Mouse (Mus musculus) heart, postnatal 0 days (tissue): Measurements from ENCODE around the gene Heatr5a. TPM values are rescaled to one million over a fixed set of nuclear protein-coding genes. Genes with fewer than 3 reads are reported as not detected.

ENCODE experiments used
- ATAC-seq: fragments of 200-750 bp; cut with Nextera tagmentation; 2 replicates; pipeline ENCODE4 v1.8.0; 2017; ENCODE audit warnings: low read depth, moderate number of reproducible peaks, moderate library complexity; ENCODE audit not compliant: insufficient read depth
- DNase-seq: peaks from one replicate; pipeline ENCODE4 v3.0.0-alpha.2; 2016; ENCODE audit warnings: low spot score
- H3K27ac ChIP-seq: fragments of 300-500 bp; sonication (generic); 2 replicates; pipeline ENCODE4 v1.5.1; 2014; ENCODE audit warnings: low read depth, mild to moderate bottlenecking
- H3K27me3 ChIP-seq: fragments of 300-500 bp; sonication (generic); 2 replicates; pipeline ENCODE4 v1.6.1; 2014; ENCODE audit warnings: low read length, mixed read lengths; ENCODE audit not compliant: control insufficient read depth, insufficient read depth
- H3K36me3 ChIP-seq: fragments of 300-500 bp; sonication (generic); replicated peaks from 2 replicates; pipeline ENCODE4 v1.6.1; 2014; ENCODE audit warnings: low read length, mixed read lengths; ENCODE audit not compliant: control insufficient read depth, insufficient read depth
- H3K4me1 ChIP-seq: fragments of 300-500 bp; sonication (generic); 2 replicates; pipeline ENCODE4 v1.6.1; 2014; ENCODE audit warnings: antibody characterized with exemption; ENCODE audit not compliant: control insufficient read depth, insufficient read depth
- H3K4me2 ChIP-seq: fragments of 300-500 bp; sonication (generic); 2 replicates; pipeline ENCODE4 v1.6.1; 2014; ENCODE audit warnings: low read depth, mild to moderate bottlenecking, low read length, moderate library complexity
- H3K4me3 ChIP-seq: fragments of 300-500 bp; sonication (generic); 2 replicates; pipeline ENCODE4 v1.5.1; 2014; ENCODE audit warnings: low read depth, low read length
- H3K9ac ChIP-seq: fragments of 300-500 bp; sonication (generic); replicated peaks from 2 replicates; pipeline ENCODE4 v1.6.1; 2014; ENCODE audit warnings: low read depth, low read length, mixed read lengths
- H3K9me3 ChIP-seq: fragments of 300-500 bp; sonication (generic); replicated peaks from 2 replicates; pipeline ENCODE4 v1.6.1; 2016; ENCODE audit warnings: low read length; ENCODE audit not compliant: control insufficient read depth
- CTCF ChIP-seq: IDR thresholded peaks from 2 replicates; pipeline ENCODE4 v1.5.1; 2016; ENCODE audit warnings: antibody characterized with exemption, control low read depth, low read depth
- EP300 ChIP-seq: IDR thresholded peaks from 2 replicates; pipeline ENCODE4 v1.6.1; 2016; ENCODE audit warnings: antibody characterized with exemption, low read depth
- WGBS: fragments of 180-500 bp; shearing (Covaris S2); extraction: QIAGEN DNeasy Blood & Tissue Kit; methylation state at CpG from one replicate; pipeline ENCODE4 v1.1.7; 2014; 5-methylcytosine and 5-hydroxymethylcytosine counted together
- polyA plus RNA-seq: library from polyadenylated mRNA; unstranded; fragments of >200 nt; fragmentation: Nextera tagmentation; extraction: Ambion mirVana; gene quantifications from 2 replicates; pipeline ENCODE4 v1.2.1, GENCODE M21; 2015
- total RNA-seq: library from RNA; depleted of rRNA; stranded (reverse); fragments of >200 nt; gene quantifications from 2 replicates; pipeline ENCODE4 v1.2.3, GENCODE M21; 2014; ENCODE audit warnings: low replicate concordance

Gene Heatr5a
- total and polyA plus RNA-seq, 2 experiments from 2014 or later, result 3.7 to 41.9 TPM

DNA sequence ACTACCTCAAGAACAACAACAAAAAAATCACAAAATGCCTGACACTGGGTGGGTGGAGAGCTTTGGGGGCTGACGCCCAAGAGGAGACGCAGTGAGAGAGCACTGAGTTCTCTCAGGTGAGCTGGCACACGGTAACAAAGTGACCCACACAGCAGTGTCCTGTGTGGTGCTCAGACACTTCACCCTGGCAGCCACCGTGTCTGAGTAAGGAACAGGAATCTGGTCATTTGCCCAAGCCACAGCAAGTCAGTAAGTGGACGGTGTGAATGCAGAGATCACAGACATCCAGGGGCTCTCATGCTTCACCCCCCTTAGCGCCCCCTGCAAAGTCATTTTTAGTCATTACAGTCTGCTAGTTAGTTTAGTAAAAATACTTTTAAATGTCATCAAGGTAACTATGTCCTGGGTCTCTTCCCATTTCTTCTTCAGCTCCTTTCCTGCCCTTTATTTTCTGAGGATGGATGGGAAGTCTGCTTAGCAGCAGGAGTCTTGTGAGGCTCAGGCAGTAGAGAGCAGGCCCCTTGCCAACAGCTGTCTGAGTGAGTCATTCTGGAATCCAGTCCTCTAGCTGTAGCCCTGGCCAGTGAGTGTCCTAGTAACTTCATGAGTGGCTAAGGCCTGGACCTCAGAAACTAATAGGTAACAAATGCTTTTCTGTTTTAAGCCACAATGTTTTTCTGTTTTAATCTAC, 88.4 kb downstream of the Heatr5a start:
- no peak overlapping the region for H3K9ac ChIP-seq
- no peak overlapping the region for H3K4me3 ChIP-seq
- DNase-seq (peak; percentile 67), ATAC-seq (peak; percentile 68)
- H3K4me1 ChIP-seq, result no peaks in the 10 kb centered on the region
- no peak for TF ChIP-seq EP300
- no peaks in the 10 kb centered on the region for H3K27me3 ChIP-seq
- peak overlapping the region; percentile 69 for H3K27ac ChIP-seq
- WGBS, result 66% methylated on average over 6 of the region's 6 CpGs
- no peak overlapping the region for H3K4me2 ChIP-seq
- H3K9me3 ChIP-seq, result no peaks in the 10 kb centered on the region
- peaks cover 46% of the 10 kb centered on the region for H3K36me3 ChIP-seq

- no peak for TF ChIP-seq EP300
- TF ChIP-seq CTCF, result peak; percentile 12; the same call in 1 of the 2 replicates
These were observed 89.3 kb downstream of the Heatr5a start for GRCm38 (mm10) chr12:51881775-51882174.

GRCm38 (mm10) chr12:51871446-51872144, 99.5 kb downstream of the Heatr5a start:
- Histone ChIP-seq H3K4me3 (no peak overlapping the region), H3K27ac (no peak overlapping the region), H3K4me1 (0 out of 2 replicates have a peak, but pooled peaks cover under 1% of the 10 kb centered on the region), H3K27me3 (no peaks in the 10 kb centered on the region), H3K9ac (no peak overlapping the region), H3K36me3 (peaks cover 15% of the 10 kb centered on the region), H3K9me3 (no peaks in the 10 kb centered on the region), H3K4me2 (no peak overlapping the region)
- 44% methylated on average over 11 of the region's 11 CpGs for WGBS
- no peak for ATAC-seq
- no peak for DNase-seq
- TF ChIP-seq CTCF, result no peak
- TF ChIP-seq EP300, result no peak

More at GRCm38 (mm10) chr12:51881775-51882174, 89.3 kb downstream of the Heatr5a start:
- WGBS, result 91% methylated on average over 2 of the region's 2 CpGs
- no peaks in the 10 kb centered on the region for H3K27me3 ChIP-seq
- H3K36me3 ChIP-seq, result peaks cover 53% of the 10 kb centered on the region
- DNase-seq (no peak), ATAC-seq (no peak)
- H3K9ac ChIP-seq, result no peak overlapping the region
- no peaks in the 10 kb centered on the region for H3K4me1 ChIP-seq
- H3K9me3 ChIP-seq, result no peaks in the 10 kb centered on the region
- no peak overlapping the region for H3K4me2 ChIP-seq
- H3K4me3 ChIP-seq, result no peak overlapping the region
- no peak overlapping the region for H3K27ac ChIP-seq

DNA sequence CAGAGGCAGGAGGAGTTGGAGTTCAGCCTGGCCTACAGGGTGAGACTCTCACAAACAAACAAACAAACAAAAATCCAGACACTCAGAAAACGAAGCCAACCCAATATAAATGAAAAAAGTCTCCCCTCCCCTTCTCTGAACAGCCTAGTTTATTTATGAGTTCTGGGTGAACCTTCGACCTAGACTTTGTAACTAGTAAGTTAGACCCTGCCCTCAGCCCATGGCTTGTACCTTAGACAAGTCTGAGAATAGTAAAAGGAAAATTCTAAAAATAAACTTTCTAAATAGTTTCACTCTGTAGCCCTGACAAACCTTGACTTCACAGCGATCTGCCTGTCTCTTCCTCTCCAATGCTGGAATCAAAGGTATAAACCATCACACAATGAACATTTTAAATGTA, 101.6 kb downstream of the Heatr5a start:
- H3K36me3 ChIP-seq, result peaks cover 3% of the 10 kb centered on the region; the same call in 1 of the 2 replicates
- no peak overlapping the region for H3K4me2 ChIP-seq
- DNase-seq, result no peak
- no peak for TF ChIP-seq EP300
- TF ChIP-seq CTCF, result no peak
- no peaks in the 10 kb centered on the region for H3K9me3 ChIP-seq
- peaks cover 18% of the 10 kb centered on the region for H3K4me1 ChIP-seq
- WGBS, result 61% methylated on average over 3 of the region's 3 CpGs
- H3K27ac ChIP-seq, result no peak overlapping the region
- no peaks in the 10 kb centered on the region for H3K27me3 ChIP-seq
- no peak for ATAC-seq
- H3K9ac ChIP-seq, result no peak overlapping the region
- no peak overlapping the region for H3K4me3 ChIP-seq

GRCm38 (mm10) chr12:51867076-51867475, 104.0 kb downstream of the Heatr5a start:
- H3K4me1 ChIP-seq, result peaks cover 19% of the 10 kb centered on the region
- DNase-seq, result no peak
- 77% methylated on average over 8 of the region's 8 CpGs for WGBS
- H3K27ac ChIP-seq, result no peak overlapping the region
- ATAC-seq, result no peak
- H3K4me3 ChIP-seq, result no peak overlapping the region
- no peak overlapping the region for H3K9ac ChIP-seq
- no peaks in the 10 kb centered on the region for H3K27me3 ChIP-seq
- no peaks in the 10 kb centered on the region for H3K9me3 ChIP-seq
- TF ChIP-seq CTCF (no peak), EP300 (no peak)
- H3K36me3 ChIP-seq, result no peaks in the 10 kb centered on the region
- H3K4me2 ChIP-seq, result no peak overlapping the region
